Comparison of ENCODE assay signal across 27 mouse cellular contexts in the genomic region with DNA sequence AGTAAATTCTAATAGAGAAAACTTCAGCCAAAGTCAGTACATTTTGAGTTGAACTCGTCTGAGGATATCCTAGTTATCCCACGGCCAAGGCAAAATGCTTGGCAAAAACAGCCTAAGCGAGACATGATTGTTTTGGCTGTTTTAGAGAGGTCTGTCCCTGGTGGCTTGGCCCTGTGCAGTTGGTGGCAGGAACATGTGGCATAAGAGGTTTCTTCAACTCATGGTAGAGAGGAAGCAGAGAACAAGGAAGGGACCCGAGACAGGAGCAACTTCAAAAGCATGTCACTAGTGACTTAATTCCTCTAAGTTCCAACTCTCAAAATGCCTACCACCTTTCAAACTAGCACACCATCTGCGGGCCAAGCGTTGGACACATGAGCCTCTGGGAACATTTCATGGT. TPM values are rescaled to one million over a fixed set of nuclear protein-coding genes. Genes with fewer than 3 reads are reported as not detected.
DNase-seq lines count a peak whose midpoint lies in the region; ATAC-seq lines count a peak whose summit lies in the region.
"Had no signal": no experiment of that assay in that cellular context is flagged by ENCODE, and none has a peak within 500 bp of the region (broad histone marks: within the 10 kb centered on the region; RNA-seq: fewer than 3 reads in every experiment).

No protein-coding gene starts in this region.

- H3K9ac ChIP-seq in liver, embryonic 16.5 days (ENCODE audit: low read depth, low read length), result no peak overlapping the region
- no peak overlapping the region for H3K9ac ChIP-seq in intestine, embryonic 15.5 days
- no peak overlapping the region for H3K9ac ChIP-seq in stomach, embryonic 15.5 days
- no peak overlapping the region for H3K9ac ChIP-seq in forebrain, embryonic 14.5 days (ENCODE audit: low read length)
- H3K9ac ChIP-seq: heart, embryonic 12.5 days; hindbrain, embryonic 12.5 days; limb, embryonic 12.5 days; liver, embryonic 13.5 days; neural tube, embryonic 15.5 days had no signal

- ATAC-seq in liver, embryonic 16.5 days (ENCODE audit: low read depth), result no peak
- peak; percentile 33; the same call in 1 of the 2 replicates for ATAC-seq in granulocyte monocyte progenitor cell, adult 5-6 weeks (replicated peaks; ENCODE audit: poor library complexity, severe bottlenecking)
- no peak for ATAC-seq in intestine, embryonic 15.5 days
- ATAC-seq in stomach, embryonic 15.5 days (ENCODE audit: insufficient read depth, low FRiP score, low read depth), result no peak
- ATAC-seq in forebrain, embryonic 14.5 days, result no peak

- H3K4me2 ChIP-seq in liver, embryonic 16.5 days (ENCODE audit: low read depth, low read length), result no peak overlapping the region
- no peak overlapping the region for H3K4me2 ChIP-seq in intestine, embryonic 15.5 days (replicated peaks)
- H3K4me2 ChIP-seq in stomach, embryonic 15.5 days, result no peak overlapping the region
- no peak overlapping the region for H3K4me2 ChIP-seq in forebrain, embryonic 14.5 days (ENCODE audit: low read length)
- H3K4me2 ChIP-seq: heart, embryonic 12.5 days; hindbrain, embryonic 12.5 days; limb, embryonic 12.5 days; liver, embryonic 13.5 days; midbrain, embryonic 11.5 days; neural tube, embryonic 15.5 days had no signal

- no peaks in the 10 kb centered on the region for H3K36me3 ChIP-seq in liver, embryonic 16.5 days (ENCODE audit: control insufficient read depth, insufficient read depth)
- H3K36me3 ChIP-seq in intestine, embryonic 15.5 days, result no peaks in the 10 kb centered on the region
- no peaks in the 10 kb centered on the region for H3K36me3 ChIP-seq in stomach, embryonic 15.5 days
- no peaks in the 10 kb centered on the region for H3K36me3 ChIP-seq in forebrain, embryonic 14.5 days (ENCODE audit: control insufficient read depth, insufficient read depth, low read length)
- H3K36me3 ChIP-seq: G1E; heart, embryonic 12.5 days; hindbrain, embryonic 12.5 days; liver, embryonic 13.5 days; neural tube, embryonic 15.5 days had no signal

- no peaks in the 10 kb centered on the region for H3K27me3 ChIP-seq in liver, embryonic 16.5 days (ENCODE audit: control insufficient read depth, insufficient read depth, low read depth, low read length)
- no peaks in the 10 kb centered on the region for H3K27me3 ChIP-seq in intestine, embryonic 15.5 days (replicated peaks)
- no peaks in the 10 kb centered on the region for H3K27me3 ChIP-seq in stomach, embryonic 15.5 days (replicated peaks)
- no peaks in the 10 kb centered on the region for H3K27me3 ChIP-seq in forebrain, embryonic 14.5 days (replicated peaks; ENCODE audit: control insufficient read depth, insufficient read depth, low read length)
- H3K27me3 ChIP-seq: CH12.LX; heart, embryonic 12.5 days; hindbrain, embryonic 12.5 days; limb, embryonic 12.5 days; liver, embryonic 13.5 days; neural tube, embryonic 15.5 days had no signal

- H3K4me3 ChIP-seq in liver, embryonic 16.5 days (ENCODE audit: low read depth, low read length), result no peak overlapping the region
- no peak overlapping the region for H3K4me3 ChIP-seq in intestine, embryonic 15.5 days (replicated peaks)
- no peak overlapping the region for H3K4me3 ChIP-seq in stomach, embryonic 15.5 days (replicated peaks)
- no peak overlapping the region for H3K4me3 ChIP-seq in forebrain, embryonic 14.5 days (ENCODE audit: low read depth, low read length)
- H3K4me3 ChIP-seq: gastrocnemius, adult 2 months; heart, embryonic 12.5 days; hindbrain, embryonic 12.5 days; limb, embryonic 12.5 days; liver, embryonic 13.5 days; neural tube, embryonic 15.5 days had no signal

- 58% methylated on average over 6 of the region's 6 CpGs for WGBS in liver, embryonic 16.5 days (ENCODE audit: insufficient replicate concordance)
- 85% methylated on average over 6 of the region's 6 CpGs for WGBS in intestine, embryonic 15.5 days
- WGBS in stomach, embryonic 15.5 days, result 88% methylated on average over 6 of the region's 6 CpGs
- 85% methylated on average over 6 of the region's 6 CpGs for WGBS in forebrain, embryonic 14.5 days

- no peaks in the 10 kb centered on the region for H3K9me3 ChIP-seq in liver, embryonic 16.5 days (replicated peaks; ENCODE audit: control insufficient read depth, low read length)
- no peaks in the 10 kb centered on the region for H3K9me3 ChIP-seq in intestine, embryonic 15.5 days
- no peaks in the 10 kb centered on the region for H3K9me3 ChIP-seq in stomach, embryonic 15.5 days
- H3K9me3 ChIP-seq in forebrain, embryonic 14.5 days (replicated peaks; ENCODE audit: control insufficient read depth, low read length), result no peaks in the 10 kb centered on the region
- H3K9me3 ChIP-seq: G1E; heart, embryonic 12.5 days; liver, embryonic 13.5 days; neural tube, embryonic 15.5 days had no signal

- no peak for DNase-seq in liver
- DNase-seq in forebrain, embryonic 14.5 days (ENCODE audit: low spot score), result no peak
- no peak for DNase-seq in frontal cortex, postnatal 25 days (ENCODE audit: low spot score in 2 of 2)
- DNase-seq: adrenal gland, adult 2 months; B cell, adult 2 months; cerebellum, adult 11 months; cerebellum, postnatal 10 days; gastrocnemius, adult 2 months; heart, postnatal 10 days; kidney, adult 8-10 months; kidney, postnatal 10 days; liver, embryonic 13.5 days; thymus, postnatal 14 days had no signal

- no peaks in the 10 kb centered on the region for H3K4me1 ChIP-seq in liver, embryonic 16.5 days (ENCODE audit: control insufficient read depth, low read depth, low read length)
- H3K4me1 ChIP-seq in intestine, embryonic 15.5 days (replicated peaks), result 0 out of 2 replicates have a peak, but pooled peaks cover 3% of the 10 kb centered on the region
- no peaks in the 10 kb centered on the region; the same call in 1 of the 2 replicates for H3K4me1 ChIP-seq in stomach, embryonic 15.5 days
- no peaks in the 10 kb centered on the region for H3K4me1 ChIP-seq in forebrain, embryonic 14.5 days (ENCODE audit: control insufficient read depth, insufficient read depth, low read length)
- H3K4me1 ChIP-seq: heart, embryonic 12.5 days; liver, embryonic 13.5 days; neural tube, embryonic 15.5 days had no signal

- H3K27ac ChIP-seq in liver, embryonic 16.5 days (ENCODE audit: low read length), result peak overlapping the region; percentile 25; the same call in 1 of the 2 replicates
- peak overlapping the region; percentile 65; the same call in 1 of the 2 replicates for H3K27ac ChIP-seq in intestine, embryonic 15.5 days
- H3K27ac ChIP-seq in stomach, embryonic 15.5 days, result peak overlapping the region; percentile 77; the same call in 1 of the 2 replicates
- no peak overlapping the region for H3K27ac ChIP-seq in forebrain, embryonic 14.5 days (ENCODE audit: low read depth, low read length)
- H3K27ac ChIP-seq: gastrocnemius, adult 2 months; hindbrain, embryonic 12.5 days; limb, embryonic 12.5 days; liver, embryonic 13.5 days; macrophage; neural tube, embryonic 15.5 days had no signal

RNA-seq across cellular contexts. Expression of a gene that starts 5.7 kb away (rescaled TPM):
- 1.7 and 2.5 TPM in 2 replicates for polyA plus RNA-seq in liver, embryonic 16.5 days (2015; fragmentation: Nextera tagmentation; extraction: Ambion mirVana)
- total RNA-seq in granulocyte monocyte progenitor cell, adult 5-6 weeks (2014; fragmentation: Nextera tagmentation), result 4.8 and 6.4 TPM in 2 replicates
- total RNA-seq in granulocyte monocyte progenitor cell, adult 5-6 weeks (2017), result 2.3 and 4.2 TPM in 2 replicates
- polyA plus RNA-seq in intestine, embryonic 15.5 days (2015; fragmentation: Nextera tagmentation; extraction: Ambion mirVana), result 21.9 and 24.7 TPM in 2 replicates
- polyA plus RNA-seq in stomach, embryonic 15.5 days (2015; fragmentation: Nextera tagmentation; extraction: Ambion mirVana), result 27.8 and 31.4 TPM in 2 replicates
- 42.5 and 43.3 TPM in 2 replicates for polyA plus RNA-seq in forebrain, embryonic 14.5 days (2014; fragmentation: Nextera tagmentation; extraction: Ambion mirVana)
- total RNA-seq: G1E had no signal
- polyA plus RNA-seq: G1E had no signal

RNA-seq across cellular contexts. Expression of a gene that starts 55.5 kb away (rescaled TPM):
- 0.55 and 0.58 TPM in 2 replicates for polyA plus RNA-seq in liver, embryonic 16.5 days (2015; fragmentation: Nextera tagmentation; extraction: Ambion mirVana)
- not detected in 2 replicates for total RNA-seq in granulocyte monocyte progenitor cell, adult 5-6 weeks (2014; fragmentation: Nextera tagmentation)
- not detected in 2 replicates for total RNA-seq in granulocyte monocyte progenitor cell, adult 5-6 weeks (2017)
- 0.30 and 0.57 TPM in 2 replicates for polyA plus RNA-seq in intestine, embryonic 15.5 days (2015; fragmentation: Nextera tagmentation; extraction: Ambion mirVana)
- polyA plus RNA-seq in stomach, embryonic 15.5 days (2015; fragmentation: Nextera tagmentation; extraction: Ambion mirVana), result 0.14 and 0.15 TPM in 2 replicates
- 0.05 TPM in 1 of 2 replicates, not detected in the other for polyA plus RNA-seq in forebrain, embryonic 14.5 days (2014; fragmentation: Nextera tagmentation; extraction: Ambion mirVana)
- total RNA-seq: gastrocnemius, adult 2 months; heart, postnatal 10 days; layer of hippocampus, postnatal 14 days had no signal
- polyA plus RNA-seq: cortical plate, adult 2 months; G1E; heart, embryonic 12.5 days; macrophage; midbrain, embryonic 11.5 days had no signal
